Mouse (Mus musculus): ENCODE data around the gene Erbb4. TPM values are rescaled to one million over a fixed set of nuclear protein-coding genes. Genes with fewer than 3 reads are reported as not detected.
A peak's percentile ranks its signal among the peaks of the same experiment; 100 is the strongest.

The Erbb4 gene
- polyA plus RNA-seq, 1 experiment from 2014 or later, result 0.07 TPM

DNA sequence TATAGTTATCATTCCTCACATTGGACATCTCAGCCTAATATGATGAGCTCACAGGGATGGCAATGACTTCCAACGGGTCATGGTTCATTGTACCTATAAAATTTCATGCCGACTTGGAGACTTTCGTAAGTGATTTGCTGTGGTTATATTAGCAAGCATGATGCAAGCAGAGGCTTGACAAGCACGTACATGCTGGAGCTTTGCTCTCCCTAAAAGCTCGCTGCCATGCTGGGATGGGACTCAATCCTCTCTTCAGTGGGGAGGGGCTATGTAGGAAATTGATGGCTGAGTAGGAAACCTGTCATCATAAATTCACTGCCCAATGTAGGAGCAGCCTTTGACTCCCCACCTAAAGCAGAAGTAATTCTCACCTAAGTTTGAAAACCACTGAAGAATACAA, 992.1 kb downstream of the Erbb4 start:
- Histone ChIP-seq H3K27me3 (replicated peaks) (no peaks in the 10 kb centered on the region), H3K27ac (no peak overlapping the region), H3K9ac (no peak overlapping the region), H3K4me3 (no peak overlapping the region), H3K4me2 (no peak overlapping the region), H3K36me3 (no peaks in the 10 kb centered on the region), H3K4me1 (no peaks in the 10 kb centered on the region), H3K9me3 (replicated peaks) (no peaks in the 10 kb centered on the region)
- ATAC-seq, result no peak
- 65% methylated on average over 5 of the region's 5 CpGs for WGBS (ENCODE audit: insufficient replicate concordance)

GRCm38 (mm10) chr1:68106543-68106860, 1001.4 kb downstream of the Erbb4 start:
- Histone ChIP-seq H3K4me2 (no peak overlapping the region), H3K27me3 (replicated peaks) (no peaks in the 10 kb centered on the region), H3K4me1 (no peaks in the 10 kb centered on the region), H3K4me3 (no peak overlapping the region), H3K9ac (no peak overlapping the region), H3K27ac (no peak overlapping the region), H3K36me3 (no peaks in the 10 kb centered on the region), H3K9me3 (replicated peaks) (no peaks in the 10 kb centered on the region)
- ATAC-seq, result no peak
- 58% methylated on average over 3 of the region's 3 CpGs for WGBS (ENCODE audit: insufficient replicate concordance)

- no peaks in the 10 kb centered on the region for H3K4me1 ChIP-seq
- no peaks in the 10 kb centered on the region for H3K9me3 ChIP-seq (replicated peaks)
- ATAC-seq, result no peak
- no peaks in the 10 kb centered on the region for H3K27me3 ChIP-seq (replicated peaks)
- no peak overlapping the region for H3K4me3 ChIP-seq
- no peaks in the 10 kb centered on the region for H3K36me3 ChIP-seq
- H3K4me2 ChIP-seq, result no peak overlapping the region
- 64% methylated on average over 7 of the region's 7 CpGs for WGBS (ENCODE audit: insufficient replicate concordance)
- H3K9ac ChIP-seq, result no peak overlapping the region
- no peak overlapping the region for H3K27ac ChIP-seq
These were observed 1001.9 kb downstream of the Erbb4 start for GRCm38 (mm10) chr1:68105834-68106542.

GRCm38 (mm10) chr1:68089623-68090022, 1018.2 kb downstream of the Erbb4 start:
- 84% methylated on average over 1 of the region's 1 CpGs for WGBS (ENCODE audit: insufficient replicate concordance)
- ATAC-seq, result no peak
- no peak overlapping the region for H3K27ac ChIP-seq

DNA sequence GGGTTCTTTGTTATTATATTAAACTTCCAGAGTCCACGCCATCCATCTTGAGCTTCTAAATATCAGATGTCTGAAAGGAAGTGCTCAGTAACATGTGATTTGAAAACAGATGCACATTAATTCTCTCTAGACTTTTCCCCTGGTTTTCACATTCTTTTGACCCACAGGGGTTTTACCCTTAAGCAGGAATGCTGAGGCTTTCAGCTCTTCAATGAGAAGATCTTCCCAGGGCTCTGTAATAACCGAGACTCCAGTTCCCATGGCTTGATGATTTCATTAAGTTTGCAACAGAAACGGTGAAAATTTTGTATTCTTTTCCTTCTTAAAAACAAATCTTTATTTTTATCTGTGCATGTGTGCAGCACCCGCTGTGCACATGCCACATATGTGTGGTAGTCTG, 1051.4 kb downstream of the Erbb4 start:
- Histone ChIP-seq H3K27ac (no peak overlapping the region), H3K4me1 (no peaks in the 10 kb centered on the region), H3K4me3 (no peak overlapping the region), H3K36me3 (no peaks in the 10 kb centered on the region), H3K4me2 (no peak overlapping the region), H3K27me3 (replicated peaks) (no peaks in the 10 kb centered on the region), H3K9ac (no peak overlapping the region), H3K9me3 (replicated peaks) (no peaks in the 10 kb centered on the region)
- ATAC-seq, result no peak
- 60% methylated on average over 4 of the region's 4 CpGs for WGBS (ENCODE audit: insufficient replicate concordance)

More at GRCm38 (mm10) chr1:68089623-68090022, 1018.2 kb downstream of the Erbb4 start:
- H3K4me1 ChIP-seq, result no peaks in the 10 kb centered on the region
- H3K4me2 ChIP-seq, result no peak overlapping the region
- no peaks in the 10 kb centered on the region for H3K36me3 ChIP-seq
- no peak overlapping the region for H3K9ac ChIP-seq
- no peaks in the 10 kb centered on the region for H3K27me3 ChIP-seq (replicated peaks)
- no peak overlapping the region for H3K4me3 ChIP-seq
- H3K9me3 ChIP-seq (replicated peaks), result no peaks in the 10 kb centered on the region

- no peaks in the 10 kb centered on the region for H3K4me1 ChIP-seq
These were observed 1053.1 kb downstream of the Erbb4 start for GRCm38 (mm10) chr1:68054715-68055114.

GRCm38 (mm10) chr1:68049856-68050255, 1058.0 kb downstream of the Erbb4 start:
- Histone ChIP-seq H3K36me3 (no peaks in the 10 kb centered on the region), H3K4me1 (no peaks in the 10 kb centered on the region), H3K4me3 (no peak overlapping the region), H3K27ac (no peak overlapping the region), H3K4me2 (no peak overlapping the region), H3K9me3 (replicated peaks) (no peaks in the 10 kb centered on the region), H3K27me3 (replicated peaks) (no peaks in the 10 kb centered on the region), H3K9ac (no peak overlapping the region)
- WGBS (ENCODE audit: insufficient replicate concordance), result 65% methylated on average over 6 of the region's 6 CpGs
- ATAC-seq, result no peak

More at GRCm38 (mm10) chr1:68054715-68055114, 1053.1 kb downstream of the Erbb4 start:
- Histone ChIP-seq H3K27me3 (replicated peaks) (no peaks in the 10 kb centered on the region), H3K4me3 (no peak overlapping the region), H3K36me3 (no peaks in the 10 kb centered on the region), H3K4me2 (no peak overlapping the region), H3K27ac (no peak overlapping the region), H3K9me3 (replicated peaks) (no peaks in the 10 kb centered on the region), H3K9ac (no peak overlapping the region)
- ATAC-seq, result no peak
- 67% methylated on average over 3 of the region's 3 CpGs for WGBS (ENCODE audit: insufficient replicate concordance)

GRCm38 (mm10) chr1:68047139-68047538, 1060.7 kb downstream of the Erbb4 start:
- no peaks in the 10 kb centered on the region for H3K36me3 ChIP-seq
- no peaks in the 10 kb centered on the region for H3K27me3 ChIP-seq (replicated peaks)
- no peaks in the 10 kb centered on the region for H3K4me1 ChIP-seq
- 44% methylated on average over 5 of the region's 5 CpGs for WGBS (ENCODE audit: insufficient replicate concordance)
- ATAC-seq, result no peak
- H3K9ac ChIP-seq, result no peak overlapping the region
- H3K4me2 ChIP-seq, result peak overlapping the region; percentile 34
- H3K4me3 ChIP-seq, result no peak overlapping the region
- H3K27ac ChIP-seq, result no peak overlapping the region
- H3K9me3 ChIP-seq (replicated peaks), result no peaks in the 10 kb centered on the region

DNA sequence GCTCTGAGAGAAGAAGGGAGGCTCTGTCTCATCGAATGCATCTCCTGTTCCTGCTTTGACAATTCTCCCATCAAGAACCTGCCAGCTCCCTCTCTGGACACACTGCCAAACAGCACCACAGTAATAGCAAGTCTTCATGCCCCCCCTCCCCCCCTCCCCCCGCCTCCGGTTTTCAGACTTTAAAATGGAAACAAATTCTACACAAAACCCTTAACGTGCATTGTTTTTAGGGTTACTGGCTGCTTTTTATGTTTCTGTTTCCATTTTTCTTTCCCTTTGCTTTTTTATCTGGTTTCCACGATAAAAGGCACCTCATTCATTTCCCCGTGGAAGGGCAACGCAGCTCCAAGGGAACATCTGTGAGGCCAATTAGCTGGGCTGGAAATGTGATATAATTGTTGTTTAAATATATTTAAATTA, 1061.3 kb downstream of the Erbb4 start:
- Histone ChIP-seq H3K36me3 (no peaks in the 10 kb centered on the region), H3K4me2 (peak overlapping the region; percentile 34), H3K9me3 (replicated peaks) (no peaks in the 10 kb centered on the region), H3K27ac (no peak overlapping the region), H3K4me3 (0 out of 2 replicates have a peak overlapping the region, but pooled peaks have one; percentile 13), H3K27me3 (replicated peaks) (no peaks in the 10 kb centered on the region), H3K4me1 (no peaks in the 10 kb centered on the region), H3K9ac (no peak overlapping the region)
- 17% methylated on average over 7 of the region's 7 CpGs for WGBS (ENCODE audit: insufficient replicate concordance)
- no peak for ATAC-seq

DNA sequence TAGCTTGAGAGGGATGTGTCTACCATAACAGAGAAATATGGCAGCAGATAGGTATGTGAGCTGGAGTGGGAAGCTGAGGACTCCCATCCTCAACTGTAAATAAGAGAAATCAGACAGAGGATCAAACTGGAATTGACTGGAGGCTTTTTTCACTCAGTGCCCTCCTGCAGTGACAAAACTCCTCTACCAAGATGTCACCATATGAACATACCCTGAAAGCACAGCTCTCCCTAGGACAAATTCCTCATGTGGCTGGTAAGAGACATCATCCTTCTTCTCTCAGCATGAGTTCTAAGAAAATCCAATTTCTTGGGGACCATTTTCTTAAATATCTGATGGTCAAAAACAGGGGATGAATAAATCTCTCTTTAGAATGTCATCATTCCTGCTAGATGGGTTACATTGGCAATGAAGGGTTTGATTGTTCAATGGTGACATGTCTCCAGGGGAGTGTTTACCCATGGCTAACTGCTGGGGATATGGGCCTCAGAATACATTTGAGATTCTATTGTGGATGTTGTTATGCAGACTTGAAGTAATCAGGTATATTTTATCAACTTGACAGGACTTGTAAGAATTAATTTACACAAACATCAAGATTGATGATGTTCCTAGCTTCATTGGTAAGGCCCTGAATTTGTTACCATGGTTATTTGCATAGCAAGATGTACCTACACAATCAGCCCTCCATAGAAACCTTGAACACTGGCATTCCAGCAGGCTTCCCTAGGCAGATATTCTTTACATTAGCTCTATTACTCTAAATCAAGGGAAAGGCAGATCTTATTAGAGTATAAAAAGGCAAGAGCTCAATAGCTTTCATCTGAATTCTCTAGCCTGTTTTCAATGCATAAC, 1083.5 kb downstream of the Erbb4 start:
- Histone ChIP-seq H3K36me3 (no peaks in the 10 kb centered on the region), H3K4me2 (no peak overlapping the region), H3K9me3 (replicated peaks) (no peaks in the 10 kb centered on the region), H3K9ac (no peak overlapping the region), H3K27me3 (replicated peaks) (no peaks in the 10 kb centered on the region), H3K27ac (no peak overlapping the region), H3K4me3 (no peak overlapping the region), H3K4me1 (no peaks in the 10 kb centered on the region)
- no peak for ATAC-seq

GRCm38 (mm10) chr1:68020020-68020419, 1087.8 kb downstream of the Erbb4 start:
- Histone ChIP-seq H3K4me3 (no peak overlapping the region), H3K36me3 (no peaks in the 10 kb centered on the region), H3K4me2 (no peak overlapping the region), H3K4me1 (no peaks in the 10 kb centered on the region), H3K9ac (no peak overlapping the region), H3K9me3 (replicated peaks) (no peaks in the 10 kb centered on the region), H3K27me3 (replicated peaks) (no peaks in the 10 kb centered on the region), H3K27ac (no peak overlapping the region)
- 78% methylated on average over 1 of the region's 1 CpGs for WGBS (ENCODE audit: insufficient replicate concordance)
- no peak for ATAC-seq

GRCm38 (mm10) chr1:68019618-68020017, 1088.2 kb downstream of the Erbb4 start:
- no peaks in the 10 kb centered on the region for H3K36me3 ChIP-seq
- H3K9ac ChIP-seq, result no peak overlapping the region
- H3K4me1 ChIP-seq, result no peaks in the 10 kb centered on the region
- no peak overlapping the region for H3K4me2 ChIP-seq
- no peak overlapping the region for H3K27ac ChIP-seq
- H3K9me3 ChIP-seq (replicated peaks), result no peaks in the 10 kb centered on the region
- WGBS (ENCODE audit: insufficient replicate concordance), result 73% methylated on average over 3 of the region's 3 CpGs
- H3K4me3 ChIP-seq, result no peak overlapping the region
- no peak for ATAC-seq
- no peaks in the 10 kb centered on the region for H3K27me3 ChIP-seq (replicated peaks)
